Mouse (Mus musculus) kidney, postnatal 10 days (tissue): ENCODE measurements around the gene Kctd6.
"Not testable (repeated sequence)": the region's sequence is repeated elsewhere in the genome, so short reads cannot be mapped to it uniquely, and the experiment has no call there.

Source experiments
- DNase-seq: peaks from one replicate; pipeline ENCODE4 v3.0.0; 2021; ENCODE audit warnings: mixed read lengths

Gene Kctd6

DNA sequence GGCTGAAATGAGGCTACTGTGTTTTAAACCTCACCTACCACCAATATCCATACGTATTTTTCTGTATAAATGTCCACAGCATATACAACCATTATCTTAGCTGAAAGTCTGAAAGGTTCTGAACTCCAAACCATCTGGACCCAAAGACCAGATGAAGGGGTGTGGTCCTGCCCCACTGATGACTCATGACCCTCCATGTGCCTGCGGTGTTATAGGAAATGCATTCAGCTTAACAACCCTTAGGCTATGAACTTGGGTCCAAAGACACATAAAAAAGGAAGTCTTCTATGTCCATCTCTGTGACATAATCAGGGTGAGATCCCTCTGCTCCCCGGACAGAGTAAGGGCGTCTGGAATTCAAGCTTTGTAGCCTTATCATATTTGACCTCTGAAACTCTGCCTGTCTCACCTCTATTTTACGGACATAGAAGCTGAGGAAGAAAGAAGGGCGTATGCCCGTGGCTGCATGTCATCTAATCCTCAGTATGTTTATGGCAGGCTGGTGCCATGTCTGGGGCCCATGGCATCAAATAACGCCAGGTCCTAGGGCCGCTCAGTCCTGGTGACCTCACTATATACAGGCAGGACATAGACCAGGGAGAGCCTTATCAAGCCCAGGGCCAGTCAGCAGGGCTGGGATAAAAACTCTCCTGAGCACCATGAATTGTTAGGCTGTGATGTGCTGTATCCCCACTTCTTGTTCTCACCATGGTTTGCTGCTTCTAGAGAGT is 36.4 kb downstream of the Kctd6 start:
- DNase-seq, result no peak

- DNase-seq, result no peak
Measured at GRCm38 (mm10) chr14:8251330-8251885, 37.5 kb downstream of the Kctd6 start.

- peak; percentile 87 for DNase-seq
Measured at GRCm38 (mm10) chr14:8255076-8255729, 41.3 kb downstream of the Kctd6 start.

DNA sequence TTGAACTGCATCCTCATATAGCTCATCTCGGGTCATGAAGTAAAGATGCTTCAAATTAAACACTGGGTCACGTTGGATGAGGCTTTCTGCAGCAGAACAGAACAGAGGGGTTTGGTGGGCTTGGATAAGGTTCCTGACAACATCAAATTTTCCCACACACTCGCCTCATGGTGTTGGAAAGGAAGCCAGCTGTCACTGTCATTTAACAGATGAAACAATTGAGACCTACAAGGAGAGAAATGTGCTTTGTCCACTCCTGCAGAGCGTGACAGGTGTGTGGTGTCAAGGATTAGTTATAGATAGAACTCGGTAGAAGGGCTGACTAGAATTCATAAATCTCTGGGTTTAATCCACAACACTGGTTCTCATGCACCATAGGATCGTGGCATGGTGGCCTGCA is 42.1 kb downstream of the Kctd6 start:
- DNase-seq, result no peak

DNA sequence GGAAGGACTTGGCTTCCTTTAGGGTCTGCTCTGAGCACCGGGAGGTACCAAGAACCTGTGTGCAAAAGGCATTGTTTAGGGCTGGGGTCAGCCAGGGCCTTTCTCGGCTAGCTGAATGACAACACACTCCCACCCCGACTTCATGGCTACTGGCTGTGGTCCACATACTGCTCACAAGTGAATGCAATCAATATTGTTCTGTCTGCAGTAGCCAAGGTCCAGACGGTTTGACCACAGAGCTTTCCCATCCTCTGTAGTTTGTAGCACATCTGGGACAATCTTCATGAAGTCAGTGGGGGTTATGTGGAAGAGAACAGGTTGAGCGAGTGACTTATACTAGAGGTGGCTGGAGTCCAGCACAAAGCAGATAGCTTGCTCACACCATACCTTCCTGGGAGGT is 42.9 kb downstream of the Kctd6 start:
- DNase-seq, result no peak

GRCm38 (mm10) chr14:8257521-8258334 is 43.8 kb downstream of the Kctd6 start:
- no peak for DNase-seq

- no peak for DNase-seq
Measured at GRCm38 (mm10) chr14:8258335-8258627, 44.3 kb downstream of the Kctd6 start.

DNA sequence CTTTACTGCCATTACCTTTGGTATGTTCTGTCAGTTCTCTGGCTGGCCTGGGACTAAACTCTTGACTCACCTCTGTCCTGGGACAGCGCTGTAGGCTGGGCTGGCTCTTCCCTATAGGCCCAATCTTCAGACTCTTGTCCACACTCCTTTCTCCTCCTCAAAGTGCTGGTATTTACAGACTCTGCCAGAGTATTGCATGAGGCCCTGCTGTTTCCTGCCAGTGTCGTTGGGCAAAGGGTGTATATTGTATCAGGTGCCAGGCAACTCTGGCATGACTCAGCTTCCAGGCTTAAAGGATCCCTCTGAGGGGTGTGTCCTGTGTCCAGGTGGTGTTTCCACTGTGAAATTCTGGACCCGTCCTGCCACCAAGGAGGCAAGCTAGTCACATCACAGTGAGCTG is 44.8 kb downstream of the Kctd6 start:
- DNase-seq, result no peak

- no peak for DNase-seq
Measured at GRCm38 (mm10) chr14:8259166-8259565, 45.2 kb downstream of the Kctd6 start, which contains the start of gene Acox2. Acox2 (minus strand) TSS chr14:8259353.

DNA sequence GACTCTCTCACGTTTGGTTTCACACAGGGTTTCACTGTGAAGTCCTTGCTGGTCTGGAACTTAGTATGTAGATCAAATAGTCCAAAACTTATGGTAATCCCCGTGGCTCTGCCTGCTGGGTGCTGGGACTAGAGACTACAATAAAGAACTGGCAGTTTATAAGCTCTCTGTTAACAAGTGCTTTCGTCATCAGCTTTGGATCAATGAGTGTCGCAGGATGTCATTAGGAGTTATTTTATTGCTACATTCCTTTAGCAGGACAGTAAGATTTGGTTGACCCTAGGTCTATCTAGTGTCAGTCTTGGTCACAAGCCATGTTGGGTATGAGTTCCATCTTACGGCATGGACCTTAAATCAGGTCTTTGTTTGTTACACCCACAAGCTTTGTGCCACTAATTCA is 46.3 kb downstream of the Kctd6 start:
- no peak for DNase-seq

DNA sequence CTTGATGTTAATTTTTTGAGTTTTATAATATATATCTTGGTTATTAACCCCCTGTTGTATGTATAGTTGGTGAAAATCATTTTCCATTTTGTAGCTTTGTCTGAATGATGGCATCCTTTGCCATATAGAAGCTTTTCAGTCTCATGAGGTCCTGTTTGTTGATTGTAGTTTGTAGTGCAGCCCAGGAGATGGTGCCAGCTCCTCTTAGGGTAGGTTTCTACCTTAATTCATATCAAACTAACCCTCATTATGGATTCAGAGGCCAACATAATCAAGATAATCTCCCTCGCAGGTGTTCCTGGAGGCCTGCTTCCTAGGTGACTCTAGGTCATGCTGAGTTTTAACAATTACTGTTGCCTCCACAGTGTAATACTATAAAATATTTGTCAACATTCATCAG is 48.3 kb downstream of the Kctd6 start:
- no peak for DNase-seq

- DNase-seq, result no peak
Measured at GRCm38 (mm10) chr14:8264378-8264777, 50.4 kb downstream of the Kctd6 start.

GRCm38 (mm10) chr14:8271281-8271680 is 57.3 kb downstream of the Kctd6 start:
- DNase-seq, result not testable (repeated sequence)
